Mouse (Mus musculus): ENCODE data around the gene Gm8926. TPM values are rescaled to one million over a fixed set of nuclear protein-coding genes. Genes with fewer than 3 reads are reported as not detected.
"Not testable (repeated sequence)": the region's sequence is repeated elsewhere in the genome, so short reads cannot be mapped to it uniquely, and the experiment has no call there.

The Gm8926 gene
- not detected in 2 replicates for polyA plus RNA-seq (2015; fragmentation: Nextera tagmentation; extraction: Ambion mirVana)

DNA sequence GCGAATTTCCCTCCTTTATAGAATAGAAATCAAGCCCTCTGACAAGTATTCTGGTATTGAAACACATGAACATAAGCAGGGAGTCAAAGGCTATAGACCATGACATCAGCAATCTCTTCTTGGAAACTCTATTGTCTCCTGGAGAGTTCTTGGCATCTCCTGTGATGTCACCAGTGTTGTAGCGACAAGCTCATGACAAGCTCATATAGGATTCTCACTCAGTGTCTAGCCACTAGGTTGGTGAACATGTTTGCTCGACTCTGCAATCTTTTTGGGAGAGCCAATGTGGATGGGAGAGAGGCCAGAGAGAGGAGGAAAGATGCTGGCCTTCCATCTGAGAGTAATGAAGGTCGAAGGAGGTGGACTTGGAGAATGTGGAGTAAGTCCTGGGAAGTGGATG lies at the start of gene Gm8926:
Gene Gm8926, plus strand, starts transcription at position 301 of the 400 bp plus-strand sequence.
- DNase-seq (ENCODE audit: low spot score), result not testable (repeated sequence)

Other genes starting within 250 kb of the Gm8926 start
- gene Gm6460, start 175.6 kb upstream of the Gm8926 start, polyA plus RNA-seq (2015; fragmentation: Nextera tagmentation; extraction: Ambion mirVana), result not detected in 2 replicates
- not detected in 2 replicates for gene Gm8922, start 88.6 kb upstream of the Gm8926 start, polyA plus RNA-seq (2015; fragmentation: Nextera tagmentation; extraction: Ambion mirVana)
- gene Gm6465, start 75.0 kb downstream of the Gm8926 start, polyA plus RNA-seq (2015; fragmentation: Nextera tagmentation; extraction: Ambion mirVana), result not detected in 2 replicates
- gene 4933402N22Rik, start 147.5 kb downstream of the Gm8926 start, polyA plus RNA-seq (2015; fragmentation: Nextera tagmentation; extraction: Ambion mirVana), result not detected in 2 replicates

Data from thymus, postnatal 0 days (tissue).